Mouse (Mus musculus) lung, postnatal 0 days (tissue): Measurements from ENCODE around the gene Fndc3b.

ENCODE experiments used
- CTCF ChIP-seq: IDR thresholded peaks from 2 replicates; pipeline ENCODE4 v1.5.1; 2016; ENCODE audit warnings: antibody characterized with exemption, mild to moderate bottlenecking
- EP300 ChIP-seq: IDR thresholded peaks from 2 replicates; pipeline ENCODE4 v1.6.1; 2016; ENCODE audit warnings: antibody characterized with exemption, mild to moderate bottlenecking, control low read depth

DNA sequence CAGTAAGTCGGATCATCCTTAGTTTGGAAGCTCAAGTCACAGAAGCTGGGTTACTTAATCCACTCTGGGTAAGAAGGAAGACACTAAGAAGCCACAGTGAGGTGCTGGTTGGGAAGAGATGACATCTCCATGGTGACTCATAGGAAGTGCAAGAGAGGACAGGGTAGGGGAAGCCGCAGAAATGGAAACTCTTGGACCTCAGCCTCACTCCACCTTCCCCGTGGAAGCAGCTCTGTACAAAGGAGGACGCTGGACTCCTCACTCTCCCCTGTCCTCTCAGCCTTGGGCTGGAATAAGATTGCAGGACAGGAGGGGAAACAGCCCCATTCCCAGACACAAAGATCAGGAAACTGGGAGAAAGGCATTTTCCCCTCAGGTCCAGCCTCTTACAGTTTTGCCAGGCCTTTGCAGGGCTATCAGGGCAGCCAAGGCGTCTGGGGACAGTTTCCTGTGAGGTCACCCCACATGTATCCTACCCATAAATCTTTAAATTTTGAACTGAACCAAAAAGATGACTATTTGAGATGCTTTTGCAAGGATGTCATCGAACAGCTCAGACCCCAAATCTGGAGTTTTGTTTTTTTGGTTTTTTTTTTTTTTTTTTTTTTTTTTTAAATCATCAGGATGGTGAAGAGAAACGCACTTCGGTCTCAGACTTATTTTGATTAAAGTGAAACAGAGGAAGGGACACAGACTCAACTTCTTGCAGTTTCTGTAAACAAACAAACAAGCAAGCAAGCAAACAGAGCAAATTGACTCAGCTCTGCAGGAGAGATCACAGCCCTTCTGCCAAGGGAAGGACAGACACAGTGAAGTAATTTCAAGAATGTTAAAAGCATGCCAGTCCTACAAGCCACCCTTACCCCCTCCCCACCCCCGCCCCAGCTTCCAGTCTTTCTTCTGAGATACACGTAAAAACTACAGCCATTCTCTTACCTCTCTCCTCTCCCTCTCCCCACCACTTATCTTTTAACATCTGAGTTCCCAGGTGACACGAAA lies 126.2 kb downstream of the Fndc3b start:
- TF ChIP-seq CTCF = peak; percentile 20; the same call in 1 of the 2 replicates
- TF ChIP-seq EP300 = 0 out of 2 replicates have a peak, but pooled peaks have one; percentile 12
